Mouse (Mus musculus): ENCODE measurements around the gene Drd4. TPM values are rescaled to one million over a fixed set of nuclear protein-coding genes. Genes with fewer than 3 reads are reported as not detected.

Drd4 gene
- total and polyA plus RNA-seq, 3 experiments: not detected

DNA sequence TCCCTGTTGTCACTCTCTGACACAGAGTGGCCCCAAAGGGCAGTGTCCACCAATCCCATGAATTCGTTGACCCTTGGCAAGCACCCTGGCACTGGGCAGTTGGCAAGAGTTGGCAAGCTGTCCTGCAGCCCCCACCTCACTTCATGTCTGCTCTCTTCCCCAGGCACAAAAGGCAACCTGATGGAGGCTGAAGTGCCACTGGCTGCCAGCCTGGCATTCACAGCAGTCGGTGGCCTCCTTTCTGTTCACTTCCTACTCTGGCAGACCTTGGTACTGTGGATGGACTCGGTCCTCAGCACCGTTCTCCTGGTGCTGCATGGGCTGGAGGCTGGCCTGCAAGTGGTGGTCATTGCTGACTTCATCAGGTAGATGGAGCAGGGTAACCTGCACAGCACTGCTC lies 43.9 kb downstream of the Drd4 start:
- H3K27me3 ChIP-seq (replicated peaks): no peaks in the 10 kb centered on the region
- no peak for TF ChIP-seq CTCF (conservative IDR thresholded peaks at IDR 0.05 in 1 of 2, IDR thresholded peaks at IDR 0.05 in 1 of 2; ENCODE audit: low read depth in 2 of 2, low read length in 2 of 2)
- no peak for TF ChIP-seq ETS1 (conservative IDR thresholded peaks at IDR 0.05; ENCODE audit: low read depth, low read length)
- no peak for TF ChIP-seq ZMIZ1 (IDR thresholded peaks at IDR 0.05; ENCODE audit: low read depth, low read length)
- TF ChIP-seq RAD21 (IDR thresholded peaks at IDR 0.05; ENCODE audit: low read depth, low read length): no peak
- TF ChIP-seq TBP (conservative IDR thresholded peaks at IDR 0.05; ENCODE audit: low read depth, low read length): no peak
- no peak for TF ChIP-seq ELF1 (IDR thresholded peaks at IDR 0.05; ENCODE audit: low read depth, low read length)
- no peak for TF ChIP-seq HCFC1 (IDR thresholded peaks at IDR 0.05; ENCODE audit: low read depth, low read length)
- TF ChIP-seq POLR2AphosphoS2 (IDR thresholded peaks at IDR 0.05; ENCODE audit: low read depth, low read length): no peak
- TF ChIP-seq EP300 (IDR thresholded peaks at IDR 0.05; ENCODE audit: low read length): no peak
- TF ChIP-seq MYC (IDR thresholded peaks at IDR 0.05; ENCODE audit: low read depth, low read length): no peak
- TF ChIP-seq MAX (IDR thresholded peaks at IDR 0.05; ENCODE audit: low read length): no peak
- TF ChIP-seq POLR2A (IDR thresholded peaks at IDR 0.05; ENCODE audit: low read depth, low read length): no peak
- no peak for TF ChIP-seq USF2 (conservative IDR thresholded peaks at IDR 0.05; ENCODE audit: low read depth, low read length)
- in situ Hi-C loops (cut with MboI; ENCODE audit: low pct_ligation_motif_present, low pct_unique_long_range_greater_than_20kb, low sequenced_read_pairs): no loop called here
- peaks cover 0 to 4% of the 10 kb centered on the region in 2 experiments; a peak in 1 of 4 replicates for H3K4me1 ChIP-seq (ENCODE audit: control insufficient read depth in 1 of 2, insufficient read depth in 2 of 2)
- no peak overlapping the region for H3K27ac ChIP-seq (ENCODE audit: insufficient read depth, low read depth)
- no peak overlapping the region for H3K9ac ChIP-seq (ENCODE audit: insufficient read depth, low read depth)
- dilution Hi-C loops (cut with MboI; ENCODE audit: extremely low pct_ligation_motif_present, extremely low pct_unique_long_range_greater_than_20kb, low sequenced_read_pairs): no loop called here
- H3K9me3 ChIP-seq (replicated peaks; ENCODE audit: low read length): no peaks in the 10 kb centered on the region
- H3K4me2 ChIP-seq (ENCODE audit: insufficient read depth, low read depth, poor library complexity, severe bottlenecking): no peak overlapping the region
- H3K79me2 ChIP-seq (replicated peaks; ENCODE audit: control insufficient read depth, extremely low read depth, insufficient read depth, poor library complexity, severe bottlenecking): no peaks in the 10 kb centered on the region
- peaks cover 5 to 39% of the 10 kb centered on the region in 2 experiments for H3K36me3 ChIP-seq (replicated peaks in 1 of 2; ENCODE audit: control insufficient read depth in 1 of 2, insufficient read depth in 1 of 2, low read length in 1 of 2)
- no peak overlapping the region for H3K4me3 ChIP-seq (replicated peaks in 1 of 3; ENCODE audit: low read depth in 2 of 3, low read length in 2 of 3, poor library complexity in 1 of 3)
- no peak for DNase-seq (ENCODE audit: extremely low read depth)

DNA sequence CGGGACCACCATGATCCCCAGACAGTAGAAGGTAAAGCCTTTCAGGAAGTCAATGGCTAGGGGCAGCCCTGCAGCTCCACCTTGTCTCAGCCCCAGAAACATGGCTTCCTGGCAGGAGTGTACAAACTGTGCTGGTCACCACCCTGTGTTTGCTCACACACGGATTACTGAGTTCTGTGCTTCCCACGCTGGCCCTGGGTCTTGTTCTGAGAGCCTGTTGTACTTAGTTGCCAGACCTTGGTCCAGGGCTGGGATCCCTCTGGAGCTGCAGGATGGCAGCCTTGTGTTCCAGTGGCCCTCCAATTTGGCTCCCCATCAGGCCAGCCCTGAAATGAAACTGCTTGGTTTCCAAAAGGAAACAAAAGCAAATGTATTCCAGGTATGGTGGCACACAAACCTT lies 44.5 kb downstream of the Drd4 start:
- no peak for DNase-seq (ENCODE audit: extremely low read depth)
- in situ Hi-C loops (cut with MboI; ENCODE audit: low pct_ligation_motif_present, low pct_unique_long_range_greater_than_20kb, low sequenced_read_pairs): no loop called here
- Histone ChIP-seq H3K9ac (ENCODE audit: insufficient read depth, low read depth) (no peak overlapping the region), H3K4me1 (ENCODE audit: control insufficient read depth in 1 of 2, insufficient read depth in 2 of 2) (peaks cover 0 to 4% of the 10 kb centered on the region in 2 experiments; a peak in 1 of 4 replicates), H3K27me3 (replicated peaks) (no peaks in the 10 kb centered on the region), H3K79me2 (replicated peaks; ENCODE audit: control insufficient read depth, extremely low read depth, insufficient read depth, poor library complexity, severe bottlenecking) (no peaks in the 10 kb centered on the region), H3K4me3 (replicated peaks in 1 of 3; ENCODE audit: low read depth in 2 of 3, low read length in 2 of 3, poor library complexity in 1 of 3) (no peak overlapping the region), H3K36me3 (replicated peaks in 1 of 2; ENCODE audit: control insufficient read depth in 1 of 2, insufficient read depth in 1 of 2, low read length in 1 of 2) (peaks cover 5 to 39% of the 10 kb centered on the region in 2 experiments), H3K27ac (ENCODE audit: insufficient read depth, low read depth) (no peak overlapping the region), H3K9me3 (replicated peaks; ENCODE audit: low read length) (no peaks in the 10 kb centered on the region), H3K4me2 (ENCODE audit: insufficient read depth, low read depth, poor library complexity, severe bottlenecking) (no peak overlapping the region)
- dilution Hi-C loops (cut with MboI; ENCODE audit: extremely low pct_ligation_motif_present, extremely low pct_unique_long_range_greater_than_20kb, low sequenced_read_pairs): no loop called here
- TF ChIP-seq MAZ (IDR thresholded peaks at IDR 0.05; ENCODE audit: low read depth, low read length): no peak
- TF ChIP-seq EP300 (IDR thresholded peaks at IDR 0.05; ENCODE audit: low read length): no peak
- no peak for TF ChIP-seq ZC3H11A (IDR thresholded peaks at IDR 0.05; ENCODE audit: low read depth, low read length)
- TF ChIP-seq PAX5 (IDR thresholded peaks at IDR 0.05; ENCODE audit: low read length): no peak
- no peak for TF ChIP-seq CTCF (conservative IDR thresholded peaks at IDR 0.05 in 1 of 2, IDR thresholded peaks at IDR 0.05 in 1 of 2; ENCODE audit: low read depth in 2 of 2, low read length in 2 of 2)
- TF ChIP-seq ZKSCAN1 (IDR thresholded peaks at IDR 0.05; ENCODE audit: borderline replicate concordance, low read depth, low read length): no peak
- TF ChIP-seq RCOR1 (conservative IDR thresholded peaks at IDR 0.05; ENCODE audit: low read depth, low read length): no peak
- no peak for TF ChIP-seq RAD21 (IDR thresholded peaks at IDR 0.05; ENCODE audit: low read depth, low read length)
- no peak for TF ChIP-seq MXI1 (IDR thresholded peaks at IDR 0.05; ENCODE audit: low read depth, low read length)
- no peak for TF ChIP-seq MAX (IDR thresholded peaks at IDR 0.05; ENCODE audit: low read length)
- TF ChIP-seq POLR2A (IDR thresholded peaks at IDR 0.05; ENCODE audit: low read depth, low read length): no peak
- TF ChIP-seq HCFC1 (IDR thresholded peaks at IDR 0.05; ENCODE audit: low read depth, low read length): no peak
- TF ChIP-seq ETS1 (conservative IDR thresholded peaks at IDR 0.05; ENCODE audit: low read depth, low read length): no peak
- TF ChIP-seq USF2 (conservative IDR thresholded peaks at IDR 0.05; ENCODE audit: low read depth, low read length): no peak
